Mouse (Mus musculus) CD4-positive naive resting alpha-beta T cell, adult 76 days (primary cell): ENCODE results near the gene Glipr1l3. TPM values are rescaled to one million over a fixed set of nuclear protein-coding genes. Genes with fewer than 3 reads are reported as not detected.

ENCODE experiments used
- total RNA-seq: library from RNA; stranded (reverse); gene quantifications from one replicate; pipeline ENCODE4 v1.2.4, GENCODE M21; 2023

Gene Glipr1l3
- not detected for total RNA-seq

GRCm38 (mm10) chr10:112159882-112160560 is at the start of gene Glipr1l3:
Gene Glipr1l3, minus strand, starts transcription at chr10:112160327.

GRCm38 (mm10) chr10:112163168-112163766 is 3.1 kb upstream of the Glipr1l3 start, which contains the start of gene Caps2:
Gene Caps2, plus strand, starts transcription at chr10:112163621.

Other genes with a start within 250 kb of the Glipr1l3 start
- 50.1 TPM for gene Krr1, start 187.7 kb downstream of the Glipr1l3 start, total RNA-seq
- 54.8 TPM for gene Glipr1, start 157.7 kb downstream of the Glipr1l3 start, total RNA-seq
- gene Glipr1l1, start 100.1 kb downstream of the Glipr1l3 start, total RNA-seq: not detected
- gene Glipr1l2, start 77.0 kb downstream of the Glipr1l3 start, total RNA-seq: not detected
- gene Caps2, start 3.3 kb upstream of the Glipr1l3 start, total RNA-seq: not detected
- not detected for gene Kcnc2, start 110.8 kb upstream of the Glipr1l3 start, total RNA-seq